Mouse (Mus musculus): ENCODE measurements around the gene Il15ra. TPM values are rescaled to one million over a fixed set of nuclear protein-coding genes. Genes with fewer than 3 reads are reported as not detected.

Il15ra gene
- polyA plus RNA-seq, 1 experiment from 2014 or later = 0.13 TPM

- Histone ChIP-seq H3K9ac (ENCODE audit: low read length) (no peak overlapping the region), H3K27me3 (ENCODE audit: control insufficient read depth, insufficient read depth, low read length) (no peaks in the 10 kb centered on the region), H3K4me1 (replicated peaks; ENCODE audit: control insufficient read depth, insufficient read depth, low read length) (no peaks in the 10 kb centered on the region), H3K36me3 (ENCODE audit: control insufficient read depth, insufficient read depth, low read length) (no peaks in the 10 kb centered on the region), H3K4me3 (ENCODE audit: low read depth, low read length) (no peak overlapping the region), H3K27ac (ENCODE audit: low read depth, low read length) (no peak overlapping the region), H3K4me2 (ENCODE audit: low read depth, low read length, severe bottlenecking) (no peak overlapping the region), H3K9me3 (ENCODE audit: control insufficient read depth, low read length) (no peaks in the 10 kb centered on the region)
- no peak for ATAC-seq (replicated peaks; ENCODE audit: low FRiP score)
- DNase-seq (ENCODE audit: low spot score) = no peak
- WGBS = 88% methylated on average over 4 of the region's 4 CpGs
Measured at GRCm38 (mm10) chr2:11714535-11714934, 9.4 kb downstream of the Il15ra start.

GRCm38 (mm10) chr2:11718573-11718972 lies 13.5 kb downstream of the Il15ra start:
- H3K9me3 ChIP-seq (ENCODE audit: control insufficient read depth, low read length) = no peaks in the 10 kb centered on the region
- no peak overlapping the region for H3K27ac ChIP-seq (ENCODE audit: low read depth, low read length)
- ATAC-seq (replicated peaks; ENCODE audit: low FRiP score) = no peak
- no peaks in the 10 kb centered on the region for H3K4me1 ChIP-seq (replicated peaks; ENCODE audit: control insufficient read depth, insufficient read depth, low read length)
- WGBS = 91% methylated on average over 2 of the region's 2 CpGs
- no peaks in the 10 kb centered on the region for H3K36me3 ChIP-seq (ENCODE audit: control insufficient read depth, insufficient read depth, low read length)
- no peaks in the 10 kb centered on the region for H3K27me3 ChIP-seq (ENCODE audit: control insufficient read depth, insufficient read depth, low read length)
- no peak overlapping the region for H3K9ac ChIP-seq (ENCODE audit: low read length)
- DNase-seq (ENCODE audit: low spot score) = no peak
- no peak overlapping the region for H3K4me2 ChIP-seq (ENCODE audit: low read depth, low read length, severe bottlenecking)
- no peak overlapping the region for H3K4me3 ChIP-seq (ENCODE audit: low read depth, low read length)

GRCm38 (mm10) chr2:11722564-11722963 lies 17.5 kb downstream of the Il15ra start:
- ATAC-seq (replicated peaks; ENCODE audit: low FRiP score) (no peak), DNase-seq (ENCODE audit: low spot score) (no peak)
- Histone ChIP-seq H3K9me3 (ENCODE audit: control insufficient read depth, low read length) (no peaks in the 10 kb centered on the region), H3K4me3 (ENCODE audit: low read depth, low read length) (no peak overlapping the region), H3K4me2 (ENCODE audit: low read depth, low read length, severe bottlenecking) (no peak overlapping the region), H3K4me1 (replicated peaks; ENCODE audit: control insufficient read depth, insufficient read depth, low read length) (no peaks in the 10 kb centered on the region), H3K27ac (ENCODE audit: low read depth, low read length) (no peak overlapping the region), H3K9ac (ENCODE audit: low read length) (no peak overlapping the region), H3K36me3 (ENCODE audit: control insufficient read depth, insufficient read depth, low read length) (no peaks in the 10 kb centered on the region), H3K27me3 (ENCODE audit: control insufficient read depth, insufficient read depth, low read length) (no peaks in the 10 kb centered on the region)
- WGBS = 92% methylated on average over 9 of the region's 9 CpGs

GRCm38 (mm10) chr2:11727574-11727973 lies 22.5 kb downstream of the Il15ra start:
- H3K27ac ChIP-seq (ENCODE audit: low read depth, low read length) = no peak overlapping the region
- H3K27me3 ChIP-seq (ENCODE audit: control insufficient read depth, insufficient read depth, low read length) = no peaks in the 10 kb centered on the region
- H3K4me1 ChIP-seq (replicated peaks; ENCODE audit: control insufficient read depth, insufficient read depth, low read length) = no peaks in the 10 kb centered on the region
- ATAC-seq (replicated peaks; ENCODE audit: low FRiP score) (no peak), DNase-seq (ENCODE audit: low spot score) (no peak)
- H3K4me2 ChIP-seq (ENCODE audit: low read depth, low read length, severe bottlenecking) = no peak overlapping the region
- H3K9me3 ChIP-seq (ENCODE audit: control insufficient read depth, low read length) = no peaks in the 10 kb centered on the region
- 93% methylated on average over 5 of the region's 5 CpGs for WGBS
- H3K9ac ChIP-seq (ENCODE audit: low read length) = no peak overlapping the region
- no peaks in the 10 kb centered on the region for H3K36me3 ChIP-seq (ENCODE audit: control insufficient read depth, insufficient read depth, low read length)
- H3K4me3 ChIP-seq (ENCODE audit: low read depth, low read length) = no peak overlapping the region

DNA sequence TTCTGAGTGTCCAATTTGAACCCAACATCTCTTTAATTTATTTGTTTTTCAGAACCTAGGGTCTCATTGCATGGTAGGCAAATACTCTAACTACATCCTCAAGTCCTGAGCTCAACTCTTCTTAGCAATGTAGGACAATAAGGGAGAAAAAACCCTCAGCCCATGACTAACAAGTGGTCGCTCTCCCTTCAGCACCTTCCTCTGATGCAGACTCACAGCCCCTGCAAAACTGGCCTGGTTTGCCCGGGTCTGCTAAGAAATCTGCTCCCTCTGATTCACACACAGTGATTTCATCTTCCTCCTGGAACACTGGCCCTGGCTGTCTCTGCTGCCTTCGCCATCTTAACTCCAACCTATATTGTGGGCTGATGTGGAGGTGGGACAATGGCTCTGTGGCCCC lies 24.0 kb downstream of the Il15ra start:
- no peak overlapping the region for H3K9ac ChIP-seq (ENCODE audit: low read length)
- H3K4me2 ChIP-seq (ENCODE audit: low read depth, low read length, severe bottlenecking) = no peak overlapping the region
- H3K9me3 ChIP-seq (ENCODE audit: control insufficient read depth, low read length) = no peaks in the 10 kb centered on the region
- no peaks in the 10 kb centered on the region for H3K4me1 ChIP-seq (replicated peaks; ENCODE audit: control insufficient read depth, insufficient read depth, low read length)
- H3K27me3 ChIP-seq (ENCODE audit: control insufficient read depth, insufficient read depth, low read length) = no peaks in the 10 kb centered on the region
- no peak for DNase-seq (ENCODE audit: low spot score)
- 62% methylated on average over 3 of the region's 3 CpGs for WGBS
- H3K27ac ChIP-seq (ENCODE audit: low read depth, low read length) = no peak overlapping the region
- no peak for ATAC-seq (replicated peaks; ENCODE audit: low FRiP score)
- no peaks in the 10 kb centered on the region for H3K36me3 ChIP-seq (ENCODE audit: control insufficient read depth, insufficient read depth, low read length)
- no peak overlapping the region for H3K4me3 ChIP-seq (ENCODE audit: low read depth, low read length)

DNA sequence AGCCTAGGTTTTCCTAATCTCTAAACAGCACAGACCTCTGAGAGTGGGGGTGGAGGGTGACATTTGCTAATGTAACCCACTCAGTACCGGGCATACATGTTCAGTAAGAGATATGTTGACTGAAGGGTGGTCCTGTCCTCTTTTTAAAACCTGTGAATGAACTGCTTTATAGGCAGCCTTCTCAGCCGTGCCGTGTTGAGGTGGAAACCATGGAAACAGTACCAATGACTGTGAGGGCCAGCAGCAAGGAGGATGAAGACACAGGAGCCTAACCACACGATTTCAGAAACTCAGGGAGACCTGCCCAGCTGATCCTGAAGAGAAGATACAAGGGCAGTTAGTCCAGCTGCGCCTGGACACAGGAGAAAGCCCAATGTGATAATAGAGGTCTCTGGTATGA lies 27.9 kb downstream of the Il15ra start:
- ATAC-seq (replicated peaks; ENCODE audit: low FRiP score) (no peak), DNase-seq (ENCODE audit: low spot score) (no peak)
- no peaks in the 10 kb centered on the region for H3K9me3 ChIP-seq (ENCODE audit: control insufficient read depth, low read length)
- no peaks in the 10 kb centered on the region for H3K27me3 ChIP-seq (ENCODE audit: control insufficient read depth, insufficient read depth, low read length)
- H3K4me2 ChIP-seq (ENCODE audit: low read depth, low read length, severe bottlenecking) = no peak overlapping the region
- 72% methylated on average over 5 of the region's 5 CpGs for WGBS
- no peak overlapping the region for H3K4me3 ChIP-seq (ENCODE audit: low read depth, low read length)
- no peak overlapping the region for H3K9ac ChIP-seq (ENCODE audit: low read length)
- no peaks in the 10 kb centered on the region for H3K4me1 ChIP-seq (replicated peaks; ENCODE audit: control insufficient read depth, insufficient read depth, low read length)
- H3K36me3 ChIP-seq (ENCODE audit: control insufficient read depth, insufficient read depth, low read length) = no peaks in the 10 kb centered on the region
- no peak overlapping the region for H3K27ac ChIP-seq (ENCODE audit: low read depth, low read length)

- WGBS = 87% methylated on average over 6 of the region's 6 CpGs
- Histone ChIP-seq H3K4me3 (ENCODE audit: low read depth, low read length) (no peak overlapping the region), H3K9me3 (ENCODE audit: control insufficient read depth, low read length) (no peaks in the 10 kb centered on the region), H3K27ac (ENCODE audit: low read depth, low read length) (no peak overlapping the region), H3K9ac (ENCODE audit: low read length) (no peak overlapping the region), H3K4me2 (ENCODE audit: low read depth, low read length, severe bottlenecking) (no peak overlapping the region), H3K27me3 (ENCODE audit: control insufficient read depth, insufficient read depth, low read length) (no peaks in the 10 kb centered on the region), H3K4me1 (replicated peaks; ENCODE audit: control insufficient read depth, insufficient read depth, low read length) (no peaks in the 10 kb centered on the region), H3K36me3 (ENCODE audit: control insufficient read depth, insufficient read depth, low read length) (no peaks in the 10 kb centered on the region; the same call in 1 of the 2 replicates)
- ATAC-seq (replicated peaks; ENCODE audit: low FRiP score) (no peak), DNase-seq (ENCODE audit: low spot score) (no peak)
Measured at GRCm38 (mm10) chr2:11735853-11736252, 30.8 kb downstream of the Il15ra start.

- Histone ChIP-seq H3K27ac (ENCODE audit: low read depth, low read length) (no peak overlapping the region), H3K36me3 (ENCODE audit: control insufficient read depth, insufficient read depth, low read length) (peaks cover 2% of the 10 kb centered on the region; the same call in 1 of the 2 replicates), H3K9me3 (ENCODE audit: control insufficient read depth, low read length) (no peaks in the 10 kb centered on the region), H3K9ac (ENCODE audit: low read length) (no peak overlapping the region), H3K4me3 (ENCODE audit: low read depth, low read length) (no peak overlapping the region), H3K27me3 (ENCODE audit: control insufficient read depth, insufficient read depth, low read length) (no peaks in the 10 kb centered on the region), H3K4me1 (replicated peaks; ENCODE audit: control insufficient read depth, insufficient read depth, low read length) (no peaks in the 10 kb centered on the region), H3K4me2 (ENCODE audit: low read depth, low read length, severe bottlenecking) (no peak overlapping the region)
- DNase-seq (ENCODE audit: low spot score) = no peak
- WGBS = 89% methylated on average over 3 of the region's 3 CpGs
- no peak for ATAC-seq (replicated peaks; ENCODE audit: low FRiP score)
Measured at GRCm38 (mm10) chr2:11738794-11739193, 33.7 kb downstream of the Il15ra start.

DNA sequence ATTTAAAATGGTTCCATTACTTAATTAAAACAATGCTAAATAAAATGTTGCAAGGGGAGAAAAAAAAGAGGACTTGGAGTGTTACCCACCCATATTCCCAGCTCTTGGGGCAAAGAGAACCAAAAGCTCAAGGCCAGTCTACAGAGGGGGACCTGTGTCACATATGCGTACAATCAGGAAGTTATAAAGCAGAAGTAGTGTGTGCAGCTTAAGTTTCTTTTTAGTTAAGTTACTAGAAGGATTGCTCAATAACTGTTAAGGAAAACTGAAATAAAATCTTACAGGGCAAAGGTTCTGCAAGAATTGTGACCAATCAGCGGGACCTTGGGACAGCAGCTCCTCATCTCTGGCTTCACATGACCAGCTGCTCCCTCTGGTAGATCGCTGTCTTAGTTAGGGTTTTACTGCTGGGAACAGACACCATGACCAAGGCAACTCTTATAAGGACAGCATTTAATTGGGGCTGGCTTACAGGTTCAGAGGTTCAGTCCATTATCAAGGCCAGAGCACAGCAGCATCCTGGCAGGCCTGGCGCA lies 34.5 kb downstream of the Il15ra start:
- H3K27me3 ChIP-seq (ENCODE audit: control insufficient read depth, insufficient read depth, low read length) = no peaks in the 10 kb centered on the region
- no peak for DNase-seq (ENCODE audit: low spot score)
- ATAC-seq (replicated peaks; ENCODE audit: low FRiP score) = no peak
- H3K9me3 ChIP-seq (ENCODE audit: control insufficient read depth, low read length) = no peaks in the 10 kb centered on the region
- no peaks in the 10 kb centered on the region for H3K4me1 ChIP-seq (replicated peaks; ENCODE audit: control insufficient read depth, insufficient read depth, low read length)
- peaks cover 2% of the 10 kb centered on the region; the same call in 1 of the 2 replicates for H3K36me3 ChIP-seq (ENCODE audit: control insufficient read depth, insufficient read depth, low read length)
- WGBS = 93% methylated on average over 4 of the region's 4 CpGs
- H3K27ac ChIP-seq (ENCODE audit: low read depth, low read length) = no peak overlapping the region
- H3K4me3 ChIP-seq (ENCODE audit: low read depth, low read length) = no peak overlapping the region
- no peak overlapping the region for H3K4me2 ChIP-seq (ENCODE audit: low read depth, low read length, severe bottlenecking)
- H3K9ac ChIP-seq (ENCODE audit: low read length) = no peak overlapping the region
